Mouse (Mus musculus) kidney, adult 2 months (tissue): ENCODE data around the gene Lrrc51. TPM values are rescaled to one million over a fixed set of nuclear protein-coding genes. Genes with fewer than 3 reads are reported as not detected.
"Not testable (repeated sequence)": the region's sequence is repeated elsewhere in the genome, so short reads cannot be mapped to it uniquely, and the experiment has no call there.

Experiments used
- DNase-seq: peaks from one replicate; pipeline ENCODE4 v3.0.0; 2021
- H3K27ac ChIP-seq: fragments of 200-500 bp; 2 replicates; pipeline ENCODE4 v1.5.1; 2012; ENCODE audit warnings: low read depth, low read length, control low read depth, inconsistent platforms; ENCODE audit not compliant: insufficient read depth
- H3K27me3 ChIP-seq: fragments of 200-500 bp; replicated peaks from 2 replicates; pipeline ENCODE4 v1.6.1; 2012; ENCODE audit warnings: mild to moderate bottlenecking, moderate library complexity, low read length, inconsistent platforms; ENCODE audit not compliant: control insufficient read depth, insufficient read depth
- H3K36me3 ChIP-seq: fragments of 200-500 bp; 2 replicates; pipeline ENCODE4 v1.6.1; 2012; ENCODE audit warnings: mild to moderate bottlenecking, moderate library complexity, low read length, inconsistent platforms; ENCODE audit not compliant: control insufficient read depth, insufficient read depth
- H3K4me1 ChIP-seq: fragments of 200-500 bp; 2 replicates; pipeline ENCODE4 v1.6.1; 2011; ENCODE audit warnings: low read length; ENCODE audit not compliant: control insufficient read depth, insufficient read depth
- H3K4me3 ChIP-seq: fragments of 200-500 bp; 2 replicates; pipeline ENCODE4 v1.5.1; 2011; ENCODE audit warnings: mild to moderate bottlenecking, low read depth, low read length, control low read depth; ENCODE audit not compliant: insufficient read depth
- CTCF ChIP-seq: fragments of 200-500 bp; conservative IDR thresholded peaks from 2 replicates; pipeline ENCODE4 v1.5.1; 2011; ENCODE audit warnings: low read depth, mild to moderate bottlenecking, control low read depth, low read length, moderate library complexity, mixed read lengths; ENCODE audit not compliant: insufficient read depth, insufficient read length
- POLR2A ChIP-seq: fragments of 200-500 bp; IDR thresholded peaks from one replicate; pipeline ENCODE4 v1.6.1; 2011; ENCODE audit warnings: low read depth, low read length, control low read depth
- WGBS: fragments of 180-500 bp; shearing (Covaris S2); methylation state at CpG from one replicate; pipeline ENCODE4 v1.1.7; 2018; 5-methylcytosine and 5-hydroxymethylcytosine counted together
- polyA plus RNA-seq: library from polyadenylated mRNA; depleted of rRNA; stranded (reverse); fragments of >200 nt; gene quantifications from 2 replicates; pipeline ENCODE4 v1.2.3, GENCODE M21; 2012

The Lrrc51 gene
- polyA plus RNA-seq, 1 experiment, result 19.6 TPM

- 83% methylated on average over 1 of the region's 1 CpGs for WGBS
- Histone ChIP-seq H3K27ac (no peak overlapping the region), H3K4me1 (no peaks in the 10 kb centered on the region; the same call in 1 of the 2 replicates), H3K4me3 (no peak overlapping the region), H3K27me3 (no peaks in the 10 kb centered on the region; the same call in 1 of the 2 replicates), H3K36me3 (no peaks in the 10 kb centered on the region)
- DNase-seq, result no peak
- no peak for TF ChIP-seq POLR2A
- no peak for TF ChIP-seq CTCF
Observed at GRCm38 (mm10) chr7:101956481-101956880, 22.8 kb upstream of the Lrrc51 start.

- no peaks in the 10 kb centered on the region for H3K36me3 ChIP-seq
- 72% methylated on average over 4 of the region's 4 CpGs for WGBS
- no peak overlapping the region for H3K27ac ChIP-seq
- no peak overlapping the region for H3K4me3 ChIP-seq
- no peak for DNase-seq
- TF ChIP-seq CTCF (no peak), POLR2A (no peak)
- no peaks in the 10 kb centered on the region; the same call in 1 of the 2 replicates for H3K4me1 ChIP-seq
- H3K27me3 ChIP-seq, result no peaks in the 10 kb centered on the region; the same call in 1 of the 2 replicates
Observed at GRCm38 (mm10) chr7:101955862-101956261, 22.2 kb upstream of the Lrrc51 start.

DNA sequence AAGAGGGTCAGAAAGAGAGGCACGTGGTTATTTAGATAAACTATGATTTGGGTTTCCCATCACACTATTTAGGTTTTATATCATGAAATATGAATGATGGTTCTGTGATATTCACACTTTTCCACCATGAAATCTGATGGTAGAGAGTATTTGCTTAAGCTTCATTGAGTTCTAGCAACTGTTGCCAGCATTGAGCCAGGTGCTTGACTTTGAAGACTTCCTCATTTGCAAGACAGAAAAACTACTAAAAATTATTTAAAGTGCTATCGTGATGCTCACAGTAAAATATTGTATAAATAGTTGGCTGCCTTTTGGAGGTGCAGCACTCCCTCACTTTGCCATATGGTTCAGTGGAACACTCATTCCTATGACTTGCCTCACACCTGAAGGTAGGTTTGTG lies 21.6 kb upstream of the Lrrc51 start:
- TF ChIP-seq CTCF (no peak), POLR2A (no peak)
- H3K27me3 ChIP-seq, result no peaks in the 10 kb centered on the region; the same call in 1 of the 2 replicates
- no peak overlapping the region for H3K4me3 ChIP-seq
- DNase-seq, result no peak
- H3K4me1 ChIP-seq, result no peaks in the 10 kb centered on the region; the same call in 1 of the 2 replicates
- H3K27ac ChIP-seq, result no peak overlapping the region
- no peaks in the 10 kb centered on the region for H3K36me3 ChIP-seq
- 85% methylated on average over 2 of the region's 2 CpGs for WGBS

DNA sequence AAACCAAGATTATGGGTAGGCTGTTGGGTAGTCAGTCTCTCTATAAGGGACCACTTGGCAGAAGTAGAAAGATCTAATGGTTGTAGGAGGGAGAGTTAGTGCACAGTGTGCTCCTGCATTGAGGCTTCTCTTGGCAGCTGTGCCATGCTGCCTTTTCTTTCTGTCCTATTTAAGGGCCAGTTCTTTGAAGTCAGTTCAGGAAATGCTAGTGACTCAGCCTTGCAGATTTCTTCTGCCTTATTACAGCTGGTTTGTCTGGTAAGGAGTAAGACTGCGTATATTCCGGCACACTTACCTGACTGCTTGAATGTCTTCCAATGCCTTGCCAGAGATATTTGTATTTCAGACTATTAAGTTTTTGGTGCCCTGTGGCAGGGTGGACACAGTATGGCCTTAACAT lies 20.5 kb upstream of the Lrrc51 start:
- no peak for TF ChIP-seq POLR2A
- TF ChIP-seq CTCF, result no peak
- Histone ChIP-seq H3K4me3 (no peak overlapping the region), H3K4me1 (no peaks in the 10 kb centered on the region; the same call in 1 of the 2 replicates), H3K36me3 (no peaks in the 10 kb centered on the region), H3K27ac (no peak overlapping the region), H3K27me3 (no peaks in the 10 kb centered on the region; the same call in 1 of the 2 replicates)
- WGBS, result 85% methylated on average over 2 of the region's 2 CpGs
- DNase-seq, result no peak

- H3K27me3 ChIP-seq, result no peaks in the 10 kb centered on the region; the same call in 1 of the 2 replicates
- no peaks in the 10 kb centered on the region for H3K36me3 ChIP-seq
- H3K27ac ChIP-seq, result no peak overlapping the region
- TF ChIP-seq POLR2A, result no peak
- no peak for TF ChIP-seq CTCF
- no peak overlapping the region for H3K4me3 ChIP-seq
- no peaks in the 10 kb centered on the region; the same call in 1 of the 2 replicates for H3K4me1 ChIP-seq
- 59% methylated on average over 2 of the region's 2 CpGs for WGBS
- no peak for DNase-seq
Observed at GRCm38 (mm10) chr7:101952098-101952497, 18.4 kb upstream of the Lrrc51 start.

- Histone ChIP-seq H3K27me3 (no peaks in the 10 kb centered on the region; the same call in 1 of the 2 replicates), H3K36me3 (no peaks in the 10 kb centered on the region), H3K4me1 (no peaks in the 10 kb centered on the region; the same call in 1 of the 2 replicates), H3K27ac (no peak overlapping the region), H3K4me3 (no peak overlapping the region)
- TF ChIP-seq CTCF (no peak), POLR2A (no peak)
- no peak for DNase-seq
- 84% methylated on average over 1 of the region's 1 CpGs for WGBS
Observed at GRCm38 (mm10) chr7:101951648-101952047, 18.0 kb upstream of the Lrrc51 start.

GRCm38 (mm10) chr7:101949008-101949407 lies 15.3 kb upstream of the Lrrc51 start:
- H3K4me1 ChIP-seq, H3K36me3 ChIP-seq, DNase-seq, H3K27ac ChIP-seq, H3K27me3 ChIP-seq, H3K4me3 ChIP-seq: not testable (repeated sequence)
- WGBS, result 93% methylated on average over 5 of the region's 5 CpGs

GRCm38 (mm10) chr7:101939758-101940157 lies 6.1 kb upstream of the Lrrc51 start:
- H3K4me1 ChIP-seq, result peaks cover 7% of the 10 kb centered on the region; the same call in 1 of the 2 replicates
- H3K36me3 ChIP-seq, result no peaks in the 10 kb centered on the region
- no peak overlapping the region for H3K4me3 ChIP-seq
- 58% methylated on average over 4 of the region's 4 CpGs for WGBS
- DNase-seq, result peak; percentile 90
- peak overlapping the region; percentile 84 for H3K27ac ChIP-seq
- H3K27me3 ChIP-seq, result no peaks in the 10 kb centered on the region
- TF ChIP-seq CTCF, result no peak
- no peak for TF ChIP-seq POLR2A
